Mouse (Mus musculus) monocyte, adult 2 months (primary cell): ENCODE measurements around the gene Lipi.

ENCODE experiments used
- DNase-seq, 2 experiments: peaks; one replicate each; pipeline ENCODE4 v3.0.0; 2022; ENCODE audit warnings: low spot score in 2 of 2, low read depth in 1 of 2

The Lipi gene

GRCm38 (mm10) chr16:75585961-75586360 is at the start of gene Lipi:
TSS of gene Lipi (minus strand) at chr16:75586061.
- no peak for DNase-seq

DNA sequence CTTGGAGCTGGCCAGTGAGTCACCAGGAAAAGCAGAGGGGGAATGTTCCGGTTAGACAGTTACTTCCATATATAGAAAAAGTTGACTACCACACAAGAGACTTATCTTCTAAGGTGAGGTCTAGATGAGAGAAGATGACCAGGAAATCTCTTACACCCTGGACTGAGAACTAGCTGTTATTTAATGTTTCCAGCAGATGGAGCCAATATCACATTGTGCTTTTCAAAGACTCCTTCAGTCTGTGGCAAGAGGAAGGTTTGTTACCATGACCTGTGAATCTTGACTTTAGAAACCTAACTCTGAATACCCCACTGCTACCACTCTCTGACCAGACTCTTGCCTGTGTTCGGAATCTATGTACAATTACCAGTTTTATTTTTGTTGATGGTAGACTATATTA is 42.0 kb upstream of the Lipi start:
- no peak for DNase-seq

DNA sequence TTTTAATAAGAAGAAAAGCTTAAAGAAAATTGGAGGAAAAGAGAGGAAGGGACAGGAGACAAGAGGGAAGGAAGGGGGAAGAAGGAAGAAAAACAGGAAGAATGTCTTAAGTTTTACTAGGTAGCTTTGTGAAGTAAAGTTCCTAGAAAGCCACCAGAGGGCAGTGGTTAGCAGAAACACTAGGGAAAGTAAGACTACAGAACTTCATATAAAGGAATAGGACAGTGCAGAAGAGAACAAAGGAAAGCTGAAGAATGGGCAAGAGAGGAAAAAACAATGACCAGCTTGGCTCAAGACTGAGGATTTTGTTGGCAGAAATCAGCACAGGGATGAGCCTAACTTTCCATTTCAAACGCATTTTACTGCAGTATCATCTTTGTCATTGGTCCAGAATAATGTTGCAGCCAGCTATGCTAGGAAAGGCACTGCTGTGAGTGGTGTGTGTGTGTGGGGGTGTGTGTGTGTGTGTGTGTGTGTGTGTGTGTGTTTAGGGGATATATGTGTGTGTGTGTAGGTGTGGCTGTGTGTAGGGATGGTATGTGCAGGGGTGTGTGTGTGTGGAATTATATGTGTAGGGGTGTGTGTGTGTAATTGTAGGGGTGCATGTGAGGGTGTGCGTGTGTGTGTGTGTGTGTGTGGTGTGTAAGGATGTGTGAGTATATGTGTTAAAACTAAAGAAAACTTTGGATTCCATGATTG is 31.9 kb upstream of the Lipi start:
- no peak for DNase-seq

DNA sequence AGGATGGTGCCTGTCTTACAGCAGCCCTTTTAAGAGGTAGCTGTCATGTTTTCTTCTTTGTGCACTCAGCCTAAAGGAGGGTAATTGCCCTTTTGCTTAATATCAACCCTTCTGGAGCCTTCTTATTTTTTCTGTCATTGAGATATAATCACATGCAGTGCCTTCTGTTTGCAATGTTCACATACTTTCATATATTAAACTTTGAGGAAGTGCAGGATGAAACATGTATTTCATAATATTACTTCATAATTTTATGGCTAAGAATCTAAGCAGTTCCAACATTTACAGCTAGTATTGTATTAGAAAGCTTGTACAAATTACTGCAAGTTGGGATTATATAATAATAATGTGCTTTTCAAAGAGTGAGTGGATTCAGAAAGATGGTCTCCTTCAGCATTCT is 26.7 kb upstream of the Lipi start:
- no peak for DNase-seq

GRCm38 (mm10) chr16:75606415-75606814 is 20.6 kb upstream of the Lipi start:
- DNase-seq = no peak

DNA sequence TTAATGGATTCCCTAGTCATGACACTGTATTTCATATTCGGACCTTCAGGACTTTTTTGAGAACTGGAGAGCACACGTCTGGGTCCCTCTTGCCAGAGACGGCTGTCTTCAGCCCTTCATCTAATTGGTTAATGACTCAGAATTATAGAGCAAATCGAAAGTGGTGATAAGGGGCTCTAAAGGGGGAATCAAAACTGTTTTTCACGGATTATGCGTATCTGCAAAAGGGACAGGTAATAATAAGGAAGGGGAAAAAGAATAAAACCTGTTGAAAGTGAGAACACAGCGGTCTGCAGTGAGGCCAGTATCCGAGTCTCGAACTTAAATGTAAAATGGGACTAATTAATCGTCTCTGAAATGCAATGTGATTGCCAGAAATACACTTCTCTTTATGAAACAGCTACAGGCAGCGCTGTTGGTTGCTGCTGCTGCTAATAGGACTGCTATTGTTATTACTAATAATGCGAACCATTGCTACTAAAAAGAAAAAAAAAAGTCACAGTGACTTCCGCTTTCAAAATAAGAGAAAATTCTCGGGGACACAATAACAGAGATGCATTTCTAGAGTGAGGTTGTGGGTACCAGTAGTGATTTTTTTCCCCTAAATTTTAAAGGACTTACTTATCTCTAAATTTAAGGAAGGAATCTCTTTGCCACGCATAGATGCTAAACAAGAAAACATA is 7.8 kb upstream of the Lipi start:
- no peak for DNase-seq

DNA sequence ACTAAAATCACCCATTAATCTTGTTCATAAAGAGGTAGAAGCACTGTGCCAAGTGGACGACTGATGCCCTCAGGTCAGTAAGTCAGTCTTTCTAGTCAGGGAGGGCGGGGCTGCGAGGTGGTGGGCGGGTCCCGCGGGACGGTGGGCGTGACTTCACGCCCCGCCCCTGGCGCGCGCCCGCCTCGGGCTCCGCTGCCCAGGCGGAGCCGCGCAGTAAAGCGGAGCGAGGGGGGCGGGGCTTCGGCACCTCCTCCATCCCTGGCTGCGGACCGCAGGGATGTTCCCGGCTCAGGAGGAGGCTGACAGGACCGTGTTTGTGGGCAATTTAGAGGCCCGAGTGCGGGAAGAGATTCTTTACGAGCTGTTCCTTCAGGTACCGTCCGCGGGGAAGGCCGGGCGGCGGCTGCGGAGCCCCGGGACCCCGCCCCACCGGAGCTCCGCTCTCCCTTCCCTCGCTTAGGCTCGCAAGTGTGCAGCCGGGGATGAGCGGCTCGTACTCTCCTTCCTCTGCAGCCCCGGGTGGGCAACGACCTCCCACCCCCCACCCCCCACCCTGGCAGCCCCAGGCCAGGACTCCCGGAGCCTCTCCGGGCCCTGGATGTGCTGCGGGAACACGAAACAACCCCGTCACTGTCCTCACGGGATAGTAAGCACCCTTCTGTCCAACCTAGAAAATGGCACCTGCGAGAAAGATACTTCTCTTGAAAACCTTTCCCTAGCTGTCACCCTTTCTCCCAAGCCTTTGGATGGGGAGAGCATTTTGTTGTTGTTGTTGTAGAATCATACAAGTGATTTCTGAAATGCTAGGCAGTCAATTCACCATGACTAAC is 7.0 kb upstream of the Lipi start, which contains the start of gene Rbm11:
TSS of gene Rbm11 (plus strand) at position 174 of the 830 bp plus-strand sequence.
- peak; percentile 5 to 58 for DNase-seq

DNA sequence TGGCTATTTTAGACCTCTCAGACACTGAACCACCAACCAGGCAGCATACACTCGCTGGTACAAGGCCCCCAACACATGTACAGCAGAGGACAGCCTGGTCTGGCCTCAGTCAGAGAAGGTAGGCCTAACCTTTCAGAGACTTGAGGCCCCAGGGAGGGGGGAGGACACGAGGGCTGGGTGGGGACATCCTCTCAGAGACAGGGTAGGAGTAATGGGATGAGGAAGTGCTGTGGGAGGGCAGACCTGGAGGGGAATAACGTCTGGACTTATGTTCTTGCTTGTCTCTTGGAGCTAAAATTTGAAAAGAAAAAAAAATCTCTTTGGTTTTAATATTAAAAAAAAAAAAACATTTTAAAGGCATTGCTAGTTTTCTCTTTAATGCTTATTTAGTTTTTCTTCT is 605 bp upstream of the Lipi start:
- no peak for DNase-seq

GRCm38 (mm10) chr16:75582279-75582678 is 3.6 kb downstream of the Lipi start:
- no peak for DNase-seq

- DNase-seq = no peak
Observed at GRCm38 (mm10) chr16:75562910-75563309, 23.0 kb downstream of the Lipi start.

GRCm38 (mm10) chr16:75545310-75545709 is 40.6 kb downstream of the Lipi start:
- DNase-seq = no peak

DNA sequence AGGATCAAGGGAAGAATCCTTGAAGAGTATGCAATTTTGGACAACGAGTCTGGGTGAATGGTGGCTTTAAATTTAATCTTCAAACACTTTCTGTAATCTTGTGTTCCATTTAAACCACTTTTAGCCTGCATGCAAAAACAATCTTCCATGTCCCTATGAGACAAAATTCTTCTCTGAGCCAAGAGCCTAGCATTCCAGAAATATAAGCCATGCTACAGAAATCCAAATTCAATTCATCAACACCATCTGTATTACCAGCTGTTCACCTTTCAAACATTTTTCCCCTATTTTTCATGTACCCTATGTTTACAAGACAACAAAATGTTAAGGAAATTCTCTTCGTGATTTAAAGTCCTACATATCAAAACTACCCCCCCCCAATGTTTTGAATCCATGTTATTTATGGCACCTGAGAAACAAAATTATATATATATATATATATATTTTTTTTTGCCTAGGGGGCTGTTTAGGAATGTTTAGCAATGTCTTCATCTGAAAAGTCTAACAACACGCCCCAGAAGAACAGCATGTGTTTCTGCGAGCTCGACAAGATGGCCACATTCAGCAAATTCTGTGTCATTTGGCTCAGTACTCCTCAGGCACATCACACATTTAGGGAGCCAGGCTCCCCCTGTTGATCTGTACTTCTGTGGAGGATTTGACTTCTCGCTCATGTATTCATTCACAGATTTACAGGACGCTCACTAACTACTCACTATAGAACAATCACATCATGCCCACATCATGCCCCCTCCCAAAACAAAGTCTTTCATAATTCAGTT is 47.9 kb downstream of the Lipi start:
- no peak for DNase-seq

DNA sequence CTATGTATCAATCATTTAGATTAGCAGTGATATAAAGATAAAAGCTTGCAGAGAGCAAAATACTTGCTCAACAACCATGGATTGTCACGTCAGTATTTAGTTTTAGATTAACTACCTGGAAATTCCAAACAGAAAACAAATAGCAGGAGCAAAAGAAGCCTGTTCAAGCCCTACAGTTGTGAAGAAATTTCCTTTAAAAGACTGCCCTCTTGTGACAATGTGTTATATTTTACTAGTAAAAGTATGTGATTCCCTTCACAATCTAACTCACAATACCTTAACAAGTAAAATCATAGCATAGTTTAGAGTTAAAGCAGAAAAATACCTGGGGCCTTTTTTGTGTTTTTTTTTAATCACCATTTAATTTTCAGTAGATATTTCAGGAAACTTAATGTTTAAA is 54.2 kb downstream of the Lipi start:
- DNase-seq = no peak

- DNase-seq = no peak
Observed at GRCm38 (mm10) chr16:75496568-75496967, 89.3 kb downstream of the Lipi start.
